Mouse (Mus musculus) heart, adult 2 months (tissue): Measurements from ENCODE around the gene Strn.

ENCODE experiments used
- CTCF ChIP-seq: fragments of 200-600 bp; IDR thresholded peaks from 2 replicates; pipeline ENCODE4 v1.8.1; 2022; ENCODE audit warnings: antibody characterized with exemption, mild to moderate bottlenecking, moderate library complexity
- POLR2A ChIP-seq: fragments of 200-500 bp; IDR thresholded peaks from 2 replicates; pipeline ENCODE4 v1.6.1; 2011; ENCODE audit warnings: mild to moderate bottlenecking, low read depth, low read length, control low read depth; ENCODE audit not compliant: insufficient read depth

DNA sequence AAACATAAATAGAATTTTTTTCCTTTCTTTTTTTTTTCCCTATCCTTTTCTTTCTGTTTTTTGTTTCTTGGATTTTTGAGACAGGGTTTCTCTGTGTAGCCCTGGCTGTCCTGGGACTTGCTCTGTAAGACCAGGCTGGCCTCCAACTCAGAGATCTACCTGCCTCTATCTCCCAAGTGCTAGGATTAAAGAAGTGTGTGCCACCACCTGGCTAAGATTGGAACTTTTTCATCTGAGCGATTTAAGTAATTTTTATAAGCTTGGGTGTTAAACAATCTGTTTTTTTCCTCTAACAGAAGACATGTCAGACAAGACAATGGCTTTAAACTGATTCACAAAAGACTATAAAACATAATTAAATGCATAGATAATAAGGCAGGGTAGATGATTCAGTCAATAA, 1.4 kb upstream of the Strn start:
- TF ChIP-seq CTCF (peak; percentile 31; the same call in 1 of the 2 replicates), POLR2A (no peak)
